Mouse (Mus musculus) fat pad, adult 2 months (tissue): ENCODE data around the gene Dmpk.

Source experiments
- DNase-seq: peaks from one replicate; pipeline ENCODE4 v3.0.0-alpha.2; 2011; ENCODE audit warnings: low read depth, low spot score; ENCODE audit errors: extremely low read depth

The Dmpk gene

GRCm38 (mm10) chr7:19075231-19075630, 8.4 kb upstream of the Dmpk start:
- DNase-seq: no peak

DNA sequence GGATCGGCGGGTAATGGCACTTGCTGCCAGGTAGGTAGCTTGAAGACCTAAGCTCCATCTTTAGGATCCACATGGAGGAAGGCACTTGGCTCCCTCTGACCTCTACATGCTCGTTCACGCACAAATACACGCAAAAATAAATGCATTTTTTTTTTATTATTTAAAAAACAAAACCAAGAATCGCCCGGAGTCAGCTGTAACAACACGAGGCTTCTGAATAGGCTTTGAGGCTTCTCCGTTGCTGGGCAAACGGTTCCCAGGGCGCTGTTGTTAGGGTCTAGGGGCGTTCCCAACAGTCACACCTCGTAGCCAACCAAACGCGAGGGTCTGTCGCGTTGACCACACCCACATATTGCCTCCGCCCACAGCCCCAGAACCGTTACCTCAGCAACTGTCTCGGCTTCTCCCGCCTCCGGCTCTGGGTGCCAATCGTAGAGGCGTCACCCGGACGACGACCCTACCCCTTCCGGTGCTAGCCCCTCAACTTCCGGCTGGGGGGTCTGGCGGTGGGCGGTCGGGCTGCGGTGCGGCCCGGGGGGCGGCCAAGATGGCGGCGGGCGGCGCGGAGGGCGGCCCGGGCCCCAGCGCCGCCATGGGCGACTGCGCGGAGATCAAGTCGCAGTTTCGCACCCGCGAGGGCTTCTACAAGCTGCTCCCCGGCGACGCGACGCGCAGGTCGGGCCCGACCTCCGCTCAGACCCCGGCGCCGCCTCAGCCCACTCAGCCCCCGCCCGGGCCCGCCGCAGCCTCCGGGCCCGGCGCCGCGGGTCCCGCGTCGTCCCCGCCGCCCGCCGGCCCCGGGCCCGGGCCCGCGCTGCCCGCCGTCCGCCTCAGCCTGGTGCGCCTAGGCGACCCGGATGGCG, 7.7 kb upstream of the Dmpk start, which contains the start of gene Dmwd:
Dmwd (plus strand) TSS at position 505 of the 863 bp plus-strand sequence.
- no peak for DNase-seq

DNA sequence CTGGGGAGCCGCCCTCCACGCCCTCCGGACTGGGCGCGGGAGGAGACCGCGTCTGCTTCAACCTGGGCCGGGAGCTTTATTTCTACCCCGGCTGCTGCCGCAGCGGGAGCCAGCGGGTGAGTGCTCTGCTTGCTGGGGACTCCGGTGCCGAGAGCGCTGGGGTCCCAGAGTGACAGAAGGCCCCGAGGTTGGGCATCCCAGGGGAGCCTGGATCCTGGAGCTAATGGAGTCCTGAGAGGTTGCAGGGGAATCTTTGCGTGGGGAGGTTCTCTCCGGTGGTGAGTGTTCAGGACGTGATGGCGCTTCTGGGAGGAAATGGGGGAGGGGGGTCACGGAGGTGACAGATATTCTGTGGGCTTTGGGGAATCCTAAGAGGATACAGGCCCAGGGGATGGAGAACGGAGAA, 7.1 kb upstream of the Dmpk start:
- DNase-seq: no peak

DNA sequence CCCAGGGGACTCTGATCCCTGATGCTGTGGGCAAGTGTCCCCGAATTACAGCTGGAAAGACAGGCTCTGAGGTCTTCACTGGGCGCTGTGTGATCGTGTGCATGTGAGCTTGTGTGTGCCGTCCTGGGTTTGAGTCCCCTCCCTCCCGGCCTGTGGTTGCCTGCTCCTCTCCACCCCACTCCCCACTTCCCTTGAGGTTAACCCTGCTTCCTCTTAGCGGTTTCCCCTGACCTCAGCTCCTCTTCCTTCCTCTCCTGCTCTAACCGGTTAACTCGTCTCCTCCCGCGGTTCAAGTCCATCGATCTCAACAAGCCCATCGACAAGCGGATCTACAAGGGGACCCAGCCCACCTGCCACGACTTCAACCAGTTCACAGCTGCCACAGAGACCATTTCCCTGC, 5.9 kb upstream of the Dmpk start:
- no peak for DNase-seq

DNA sequence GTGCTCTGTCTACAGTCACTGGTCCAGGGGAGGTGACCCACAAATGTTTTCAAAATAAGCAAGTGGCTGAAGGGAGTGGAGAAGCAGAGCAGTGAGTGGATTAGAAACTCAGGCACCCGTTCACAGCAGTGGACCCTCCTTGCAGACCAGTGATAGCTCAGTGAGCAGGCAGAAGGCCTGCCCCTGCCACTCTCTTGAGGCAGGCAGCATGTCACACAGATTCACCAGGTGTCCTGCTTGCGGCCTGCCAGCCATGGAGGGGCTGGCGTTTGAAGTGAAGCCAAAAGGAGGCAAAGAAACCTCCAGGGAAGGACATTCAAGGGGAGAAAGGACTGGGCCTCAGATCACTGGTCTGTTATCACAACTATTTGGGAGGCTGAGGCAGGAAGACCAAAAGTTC, 4.9 kb upstream of the Dmpk start:
- DNase-seq: no peak

GRCm38 (mm10) chr7:19080451-19080950, 3.1 kb upstream of the Dmpk start:
- DNase-seq: no peak

GRCm38 (mm10) chr7:19082171-19082570, 1.5 kb upstream of the Dmpk start:
- no peak for DNase-seq

DNA sequence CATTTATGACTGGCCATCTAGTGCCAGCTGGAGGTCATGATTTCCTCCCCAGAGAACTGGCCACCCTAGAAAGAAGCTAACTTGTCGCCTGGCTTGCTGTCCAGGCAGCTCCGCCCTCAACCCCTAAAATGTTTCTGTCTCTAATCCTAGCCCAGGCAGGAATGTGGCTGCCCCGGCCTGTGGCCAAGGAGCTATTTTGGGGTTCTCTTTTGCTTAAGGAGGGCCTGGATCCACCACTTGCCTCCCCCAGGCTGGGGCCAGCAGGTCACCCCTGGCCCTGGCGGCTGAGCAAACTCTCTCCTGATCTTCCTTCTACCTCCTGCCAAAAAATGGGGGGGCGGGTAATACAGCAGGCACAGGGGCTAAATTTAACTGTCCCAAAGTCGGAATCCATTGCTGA, 553 bp upstream of the Dmpk start:
- no peak for DNase-seq

GRCm38 (mm10) chr7:19084277-19084771, 675 bp downstream of the Dmpk start:
- DNase-seq: no peak

- DNase-seq: no peak
Observed at GRCm38 (mm10) chr7:19084921-19085473, 1.3 kb downstream of the Dmpk start.

DNA sequence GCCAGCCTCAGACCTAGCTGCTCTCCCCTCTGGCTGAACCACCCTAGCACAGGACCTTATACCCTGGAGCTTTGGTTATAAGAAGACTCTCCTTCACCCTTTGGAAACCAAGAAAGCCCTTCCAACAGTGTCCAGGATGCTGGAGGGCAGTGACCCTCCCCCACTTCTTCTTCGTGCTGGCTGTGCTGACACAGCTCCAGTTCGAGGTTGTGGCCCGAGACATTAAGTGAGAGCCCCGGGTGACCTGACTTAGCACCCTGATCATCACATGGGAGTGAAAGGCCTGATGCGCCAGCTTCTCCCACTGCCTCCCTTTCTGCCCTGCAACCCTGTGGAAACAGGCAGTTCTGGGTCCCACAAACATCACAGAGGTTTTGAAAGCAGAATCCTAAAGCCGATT, 1.8 kb downstream of the Dmpk start:
- no peak for DNase-seq

- no peak for DNase-seq
Observed at GRCm38 (mm10) chr7:19086042-19086441, 2.4 kb downstream of the Dmpk start.

- DNase-seq: no peak
Observed at GRCm38 (mm10) chr7:19086760-19087159, 3.1 kb downstream of the Dmpk start.

DNA sequence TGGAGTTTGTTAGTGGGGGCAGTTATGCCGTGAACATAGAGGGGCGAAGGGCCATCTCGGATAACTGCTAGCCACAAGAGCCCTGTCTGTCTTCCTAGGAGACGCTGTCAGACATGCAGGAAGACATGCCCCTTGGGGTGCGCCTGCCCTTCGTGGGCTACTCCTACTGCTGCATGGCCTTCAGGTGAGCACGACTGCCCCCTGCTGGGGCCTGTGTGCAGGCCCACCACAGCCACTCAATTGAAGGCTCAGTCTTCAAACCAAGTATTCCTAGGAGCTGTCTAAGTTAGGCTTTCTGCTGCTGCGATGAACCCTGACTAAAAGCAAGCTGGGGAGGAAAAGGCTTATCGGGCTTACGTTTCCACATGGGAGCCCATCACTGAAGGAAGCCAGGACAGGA, 5.2 kb downstream of the Dmpk start:
- DNase-seq: no peak

GRCm38 (mm10) chr7:19091913-19092312, 8.3 kb downstream of the Dmpk start:
- no peak for DNase-seq

DNA sequence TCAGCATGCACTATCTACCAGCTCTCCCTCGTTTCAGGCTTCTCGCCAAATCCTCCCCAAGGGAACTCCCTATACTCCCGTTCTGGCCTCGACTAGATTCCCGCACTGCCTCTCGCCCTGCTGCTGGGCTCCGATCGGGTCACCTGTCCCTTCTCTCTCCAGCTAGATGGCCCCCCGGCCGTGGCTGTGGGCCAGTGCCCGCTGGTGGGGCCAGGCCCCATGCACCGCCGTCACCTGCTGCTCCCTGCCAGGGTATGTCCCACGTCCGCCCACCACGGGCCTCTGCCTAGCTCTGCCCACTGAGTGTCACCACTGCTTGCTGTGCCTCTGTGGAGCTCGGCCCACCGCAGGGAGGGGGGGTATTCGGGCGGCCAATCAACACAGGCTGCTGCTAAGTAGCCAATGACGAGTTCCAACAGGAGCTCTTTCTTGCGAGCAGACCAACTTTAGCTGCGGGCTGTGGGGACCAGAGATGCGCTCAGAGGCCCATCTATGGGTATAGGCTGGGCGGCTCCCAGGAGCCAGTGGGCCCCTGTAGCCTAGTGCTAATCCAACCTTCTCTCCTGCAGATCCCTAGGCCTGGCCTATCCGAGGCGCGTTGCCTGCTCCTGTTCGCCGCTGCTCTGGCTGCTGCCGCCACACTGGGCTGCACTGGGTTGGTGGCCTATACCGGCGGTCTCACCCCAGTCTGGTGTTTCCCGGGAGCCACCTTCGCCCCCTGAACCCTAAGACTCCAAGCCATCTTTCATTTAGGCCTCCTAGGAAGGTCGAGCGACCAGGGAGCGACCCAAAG, 8.9 kb downstream of the Dmpk start:
- no peak for DNase-seq

- DNase-seq: no peak
Observed at GRCm38 (mm10) chr7:19093174-19093521, 9.5 kb downstream of the Dmpk start.

DNA sequence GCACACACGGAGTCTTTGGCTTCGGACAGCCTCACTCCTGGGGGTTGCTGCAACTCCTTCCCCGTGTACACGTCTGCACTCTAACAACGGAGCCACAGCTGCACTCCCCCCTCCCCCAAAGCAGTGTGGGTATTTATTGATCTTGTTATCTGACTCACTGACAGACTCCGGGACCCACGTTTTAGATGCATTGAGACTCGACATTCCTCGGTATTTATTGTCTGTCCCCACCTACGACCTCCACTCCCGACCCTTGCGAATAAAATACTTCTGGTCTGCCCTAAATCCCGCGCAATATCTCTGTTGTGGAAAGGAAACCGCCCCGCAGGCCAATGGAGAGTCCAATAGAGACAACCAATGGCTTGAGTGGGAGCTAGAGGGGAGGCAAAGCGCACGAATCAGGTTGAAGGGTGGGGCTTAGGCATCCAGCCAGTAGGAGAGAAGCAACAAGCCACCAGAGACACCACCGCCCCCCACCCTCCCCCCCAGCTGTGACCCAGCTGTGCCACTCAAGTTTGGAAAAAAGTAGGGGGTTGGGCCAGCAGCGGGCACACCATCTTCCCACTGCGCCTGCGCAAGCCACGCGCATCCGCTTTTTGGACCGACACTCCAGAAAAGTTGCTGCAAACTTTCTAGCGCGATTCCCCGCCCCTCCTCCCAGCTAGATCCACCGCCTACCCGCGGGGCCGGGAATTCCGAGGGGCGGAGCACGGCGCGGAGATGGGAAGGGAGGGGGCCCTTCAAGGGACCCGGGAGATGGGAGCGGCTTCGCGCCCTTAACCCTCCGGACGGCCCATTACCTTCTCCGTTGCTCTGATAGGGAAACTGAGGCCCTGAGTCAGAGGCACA, 10.1 kb downstream of the Dmpk start:
- DNase-seq: no peak

DNA sequence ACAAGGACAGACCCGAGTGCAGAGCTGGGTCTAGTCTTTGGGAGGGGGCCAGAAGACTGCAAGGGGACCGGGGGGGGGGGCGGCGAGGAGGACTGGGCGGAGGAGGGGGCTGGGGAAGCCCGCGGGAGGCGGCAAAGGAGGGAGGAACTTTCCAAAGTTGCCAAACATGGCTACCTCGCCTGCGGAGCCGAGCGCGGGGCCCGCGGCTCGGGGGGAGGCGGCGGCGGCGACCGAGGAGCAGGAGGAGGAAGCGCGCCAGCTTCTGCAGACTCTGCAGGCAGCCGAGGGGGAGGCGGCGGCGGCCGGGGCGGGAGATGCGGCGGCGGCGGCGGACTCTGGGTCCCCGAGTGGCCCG, 10.8 kb downstream of the Dmpk start, which contains the start of gene Six5:
Six5 (plus strand) TSS at position 124 of the 355 bp plus-strand sequence.
- DNase-seq: no peak
